Mouse (Mus musculus) kidney, adult 2 months (tissue): ENCODE results near the gene Dmxl2.

ENCODE experiments used
- CTCF ChIP-seq: fragments of 200-500 bp; conservative IDR thresholded peaks from 2 replicates; pipeline ENCODE4 v1.5.1; 2011; ENCODE audit warnings: low read depth, mild to moderate bottlenecking, control low read depth, low read length, moderate library complexity, mixed read lengths; ENCODE audit not compliant: insufficient read depth, insufficient read length
- POLR2A ChIP-seq: fragments of 200-500 bp; IDR thresholded peaks from one replicate; pipeline ENCODE4 v1.6.1; 2011; ENCODE audit warnings: low read depth, low read length, control low read depth

DNA sequence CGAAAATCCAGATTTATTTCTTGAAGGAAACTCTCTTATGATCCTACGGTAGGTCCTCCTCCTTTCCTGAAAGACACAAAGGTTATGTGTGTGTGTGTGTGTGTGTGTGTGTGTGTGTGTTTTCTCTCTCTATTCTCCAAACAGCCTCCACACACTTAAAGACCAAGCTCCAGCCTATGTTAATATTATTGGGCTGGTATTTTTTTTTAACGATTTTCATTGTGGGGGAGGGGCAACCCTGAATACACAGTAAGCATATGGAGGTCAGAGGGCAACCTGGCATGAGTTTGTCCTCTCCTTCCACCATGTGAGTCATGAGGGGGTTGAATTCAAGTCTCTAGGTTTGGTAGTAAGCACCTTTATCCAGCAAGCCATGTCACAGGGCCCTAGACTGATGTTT lies 1.6 kb downstream of the Dmxl2 start:
- TF ChIP-seq POLR2A: no peak
- no peak for TF ChIP-seq CTCF
